Mouse (Mus musculus): ENCODE measurements around the gene Tiprl.

Gene Tiprl

DNA sequence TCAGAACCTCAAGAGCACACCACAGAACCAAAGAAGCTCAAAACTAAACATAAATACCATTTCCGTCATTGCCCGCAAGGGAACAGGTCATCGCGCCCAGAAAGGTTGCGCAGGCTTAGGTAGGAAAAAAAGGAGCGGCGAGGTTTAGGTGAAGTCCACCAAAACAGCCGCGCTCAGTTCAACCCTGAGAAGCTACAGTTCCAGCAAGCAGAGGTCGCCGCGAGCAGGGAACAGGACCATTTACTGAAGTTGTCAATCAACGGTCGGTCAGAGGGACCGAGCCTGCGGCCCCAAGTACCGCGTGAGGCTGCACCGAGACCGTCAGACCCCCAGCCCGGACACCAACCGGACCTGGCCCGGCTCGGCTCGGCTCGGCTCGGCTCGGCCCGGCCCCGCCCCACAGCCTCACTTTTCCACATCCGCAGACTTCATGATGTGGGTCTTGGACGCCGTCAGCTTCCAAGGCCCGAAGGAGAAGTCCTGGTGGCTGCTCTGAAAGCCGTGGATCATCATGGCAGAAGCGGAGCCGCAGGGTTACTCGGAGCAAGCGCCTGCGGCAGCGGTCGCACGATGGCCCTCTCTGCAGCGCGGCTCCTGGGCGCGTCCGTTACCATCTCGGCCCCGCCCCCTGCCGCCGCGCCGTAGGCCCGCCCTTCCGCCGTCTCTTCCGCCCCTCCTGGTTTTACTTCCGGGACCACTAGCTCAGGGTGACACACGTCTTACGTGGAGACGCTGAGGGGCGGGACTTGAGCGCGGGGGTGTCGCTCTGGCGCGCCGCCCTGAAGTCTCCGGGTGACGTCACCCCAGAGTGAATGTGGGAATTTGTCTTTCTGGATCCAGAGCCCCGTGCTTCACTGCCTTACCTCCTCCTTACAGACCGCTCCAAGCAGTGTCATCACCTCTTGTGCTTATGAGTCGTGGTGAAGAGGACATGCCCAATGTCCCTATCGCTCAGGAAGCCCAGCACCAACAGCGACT, at the start of gene Tiprl:
TSS of gene Tiprl (minus strand) at position 676 of the 978 bp plus-strand sequence.
- DNase-seq = peak; percentile 99

GRCm38 (mm10) chr1:165284096-165284495, 47.3 kb upstream of the Tiprl start:
- no peak for DNase-seq

DNA sequence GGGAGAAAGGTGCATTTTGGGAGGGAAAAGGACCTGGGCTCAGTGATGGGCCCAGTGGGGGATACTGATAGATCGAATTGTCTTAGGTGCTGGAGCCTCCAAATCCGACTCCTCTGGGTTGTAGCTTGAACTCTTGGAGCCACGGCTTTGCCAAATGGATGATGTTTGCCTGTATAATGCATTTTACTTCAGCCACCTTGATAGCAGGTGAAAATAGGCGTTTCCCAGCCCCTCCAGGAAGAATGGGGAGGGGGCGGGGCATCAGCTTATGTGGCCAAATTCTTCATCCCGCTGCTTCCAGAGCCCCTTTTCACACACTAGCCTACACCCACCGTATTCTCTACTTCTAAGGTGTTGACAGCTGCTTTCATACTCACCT, 46.2 kb upstream of the Tiprl start:
- no peak for DNase-seq

- DNase-seq = no peak
Observed at GRCm38 (mm10) chr1:165282222-165282966, 45.6 kb upstream of the Tiprl start.

GRCm38 (mm10) chr1:165281351-165282221, 44.8 kb upstream of the Tiprl start:
- no peak for DNase-seq

GRCm38 (mm10) chr1:165280741-165281140, 43.9 kb upstream of the Tiprl start:
- DNase-seq = no peak

GRCm38 (mm10) chr1:165274946-165275345, 38.1 kb upstream of the Tiprl start:
- no peak for DNase-seq

DNA sequence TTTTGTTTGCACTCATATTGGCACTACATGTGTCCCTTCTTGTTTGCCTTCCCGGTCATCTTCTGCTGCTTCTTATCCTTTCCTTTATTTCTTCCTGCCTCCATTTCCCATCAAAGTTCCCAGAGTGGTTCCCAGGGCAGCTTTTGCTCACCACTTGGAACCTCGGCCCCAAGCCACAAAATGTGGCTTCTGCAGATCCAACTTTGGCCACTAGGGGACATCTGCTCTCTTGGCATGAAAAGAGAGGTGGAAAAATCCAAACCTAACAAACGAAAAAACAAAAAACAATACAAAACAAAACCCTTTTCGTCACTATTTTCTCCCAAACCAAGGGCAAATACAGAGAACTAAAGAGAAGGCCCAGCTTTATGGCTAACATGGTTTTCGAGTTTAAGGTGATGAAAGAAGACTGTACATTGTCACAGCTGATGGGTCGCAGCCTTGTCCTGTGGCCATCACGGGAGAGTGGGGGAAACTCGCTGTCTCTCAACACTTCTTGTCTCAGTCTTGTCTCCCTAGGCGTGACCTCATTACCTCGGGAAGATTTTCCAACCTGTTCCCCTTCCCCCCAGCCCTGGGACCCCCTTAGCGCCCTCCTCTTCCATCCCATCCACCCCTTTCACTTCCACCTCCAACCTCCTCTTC, 15.4 kb upstream of the Tiprl start:
- peak; percentile 32 for DNase-seq

GRCm38 (mm10) chr1:165250546-165250945, 13.8 kb upstream of the Tiprl start:
- no peak for DNase-seq

DNA sequence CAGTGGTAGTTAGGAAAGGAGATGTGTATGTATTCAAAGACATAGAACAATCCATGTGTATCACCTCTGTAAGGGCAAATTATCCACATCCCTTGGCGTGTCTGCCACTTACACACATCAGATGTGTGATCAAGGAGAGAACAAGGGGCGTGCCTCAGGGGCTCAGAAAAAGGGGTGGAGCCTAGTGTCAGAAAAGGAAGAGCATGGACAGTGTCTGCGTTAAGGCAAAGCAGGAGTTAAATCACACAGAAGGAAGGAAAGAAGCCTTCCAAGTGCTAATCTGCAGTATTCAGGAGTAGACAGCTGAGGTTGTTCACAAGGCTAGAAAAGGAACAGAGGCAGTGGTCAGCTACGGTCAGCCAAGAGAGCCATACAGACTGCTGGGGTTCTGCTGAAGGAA, 12.0 kb upstream of the Tiprl start:
- DNase-seq = no peak

GRCm38 (mm10) chr1:165247788-165248187, 11.0 kb upstream of the Tiprl start:
- no peak for DNase-seq

GRCm38 (mm10) chr1:165247085-165247484, 10.3 kb upstream of the Tiprl start:
- no peak for DNase-seq

GRCm38 (mm10) chr1:165246587-165246986, 9.8 kb upstream of the Tiprl start:
- no peak for DNase-seq

GRCm38 (mm10) chr1:165235846-165236245, 950 bp downstream of the Tiprl start:
- DNase-seq = peak; percentile 19

GRCm38 (mm10) chr1:165233806-165234205, 3.0 kb downstream of the Tiprl start:
- no peak for DNase-seq

DNA sequence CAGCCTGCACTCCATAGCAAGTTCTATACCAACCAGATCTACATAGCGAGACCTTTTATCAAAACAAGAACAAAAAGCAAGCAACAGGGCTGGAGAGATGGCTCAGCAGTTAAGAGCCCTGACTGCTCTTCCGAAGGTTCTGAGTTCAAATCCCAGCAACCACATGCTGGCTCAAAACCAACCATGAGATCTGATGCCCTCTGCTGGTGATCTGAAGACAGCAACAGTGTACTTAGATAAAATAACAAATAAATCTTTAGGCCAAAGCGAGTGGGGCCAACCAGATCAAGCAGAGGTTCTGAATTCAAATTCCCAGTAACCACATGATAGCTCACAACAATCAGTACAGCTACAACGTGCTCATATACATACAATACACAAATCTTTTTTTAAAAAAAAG, 6.1 kb downstream of the Tiprl start:
- DNase-seq = no peak

DNA sequence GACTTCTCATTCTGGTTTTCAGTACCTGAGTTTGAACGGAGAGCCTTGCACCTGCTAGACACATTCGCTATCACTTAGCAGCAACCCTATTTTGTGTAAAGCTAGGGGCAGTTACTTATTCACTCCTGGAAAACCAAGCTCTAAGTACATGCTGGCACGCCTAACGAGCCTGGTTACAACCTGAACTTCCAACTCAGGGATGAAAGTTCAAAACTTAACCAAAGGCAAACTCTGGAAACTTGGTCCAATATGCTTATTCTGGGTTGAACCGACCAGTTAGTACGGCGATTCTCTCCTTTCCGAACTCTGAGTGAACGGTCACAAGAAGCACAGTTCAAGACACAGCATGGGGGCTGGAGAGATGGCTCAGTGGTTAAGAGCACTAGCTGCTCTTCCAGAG, 7.2 kb downstream of the Tiprl start:
- no peak for DNase-seq

- DNase-seq = no peak
Observed at GRCm38 (mm10) chr1:165217023-165217589, 19.7 kb downstream of the Tiprl start.

DNA sequence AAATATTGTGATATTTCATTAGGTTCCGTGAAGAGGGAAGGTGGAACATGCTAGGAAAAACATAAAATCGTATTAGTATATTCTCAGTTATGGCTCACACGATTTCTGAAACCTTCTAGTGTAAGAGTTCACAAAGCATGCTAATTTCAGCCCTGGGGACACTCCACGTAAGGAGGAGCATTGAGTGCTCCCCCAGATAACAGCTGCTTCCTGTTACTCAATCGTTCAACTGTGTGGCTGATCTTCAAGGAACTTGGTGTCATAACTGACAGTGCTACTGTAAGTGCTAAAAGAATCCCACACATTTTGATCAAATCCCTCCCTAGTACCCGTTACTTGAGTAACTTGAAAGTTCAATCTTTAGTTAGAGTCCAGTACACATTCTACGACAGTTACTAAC, 21.0 kb downstream of the Tiprl start:
- DNase-seq = no peak

- no peak for DNase-seq
Observed at GRCm38 (mm10) chr1:165205591-165205990, 31.2 kb downstream of the Tiprl start.

DNA sequence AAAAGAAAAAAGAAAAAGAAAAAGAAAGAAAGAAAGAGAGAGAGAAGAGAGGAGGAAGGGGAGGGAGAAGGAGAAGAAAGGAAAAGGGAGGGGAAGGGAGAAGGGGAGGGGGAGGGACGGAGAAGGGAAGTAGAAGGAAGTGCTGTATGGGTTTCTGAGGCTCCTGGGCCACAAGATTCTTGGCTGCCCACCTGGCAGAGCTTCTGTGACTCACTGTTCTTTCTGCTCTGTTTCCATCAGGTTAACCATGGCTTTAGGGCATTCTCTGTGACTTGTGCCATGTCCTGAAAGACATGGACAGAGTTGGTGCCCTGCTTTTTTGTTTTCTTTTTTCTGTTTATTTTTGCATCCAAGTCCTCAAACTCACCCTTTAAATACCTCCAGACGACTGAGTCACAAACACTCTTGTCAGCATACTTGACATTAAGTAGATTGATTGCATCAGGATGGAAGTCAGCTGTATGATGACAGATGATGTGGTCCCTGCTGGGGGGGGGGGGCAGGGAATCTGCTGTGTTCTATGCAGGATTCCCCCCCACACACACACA, 33.2 kb downstream of the Tiprl start:
- DNase-seq = no peak

Data from cerebellum, adult 9-10 months (tissue).